Mouse (Mus musculus) hindbrain, embryonic 12.5 days (tissue): Measurements from ENCODE around the gene Kansl2. TPM values are rescaled to one million over a fixed set of nuclear protein-coding genes. Genes with fewer than 3 reads are reported as not detected.

ENCODE experiments used
- ATAC-seq: fragments of 200-750 bp; cut with Nextera tagmentation; 2 replicates; pipeline ENCODE4 v1.8.0; 2017; ENCODE audit warnings: moderate TSS enrichment; ENCODE audit not compliant: low FRiP score
- H3K27ac ChIP-seq: fragments of 300-500 bp; sonication (generic); 2 replicates; pipeline ENCODE4 v1.5.1; 2016; ENCODE audit warnings: mild to moderate bottlenecking
- H3K27me3 ChIP-seq: fragments of 300-500 bp; sonication (generic); 2 replicates; pipeline ENCODE4 v1.6.1; 2016; ENCODE audit warnings: mild to moderate bottlenecking
- H3K36me3 ChIP-seq: fragments of 300-500 bp; sonication (generic); 2 replicates; pipeline ENCODE4 v1.6.1; 2016; ENCODE audit warnings: mild to moderate bottlenecking
- H3K4me1 ChIP-seq: fragments of 300-500 bp; sonication (generic); 2 replicates; pipeline ENCODE4 v1.6.1; 2016
- H3K4me2 ChIP-seq: fragments of 300-500 bp; sonication (generic); replicated peaks from 2 replicates; pipeline ENCODE4 v1.6.1; 2016; ENCODE audit warnings: mild to moderate bottlenecking
- H3K4me3 ChIP-seq: fragments of 300-500 bp; sonication (generic); 2 replicates; pipeline ENCODE4 v1.5.1; 2016; ENCODE audit warnings: mild to moderate bottlenecking
- H3K9ac ChIP-seq: fragments of 300-500 bp; sonication (generic); 2 replicates; pipeline ENCODE4 v1.6.1; 2016; ENCODE audit warnings: mild to moderate bottlenecking, moderate library complexity
- H3K9me3 ChIP-seq: fragments of 300-500 bp; sonication (generic); replicated peaks from 2 replicates; pipeline ENCODE4 v1.6.1; 2016; ENCODE audit warnings: mild to moderate bottlenecking
- WGBS: fragments of 180-500 bp; shearing (Covaris S2); methylation state at CpG from one replicate; pipeline ENCODE4 v1.1.7; 2016; 5-methylcytosine and 5-hydroxymethylcytosine counted together
- polyA plus RNA-seq: library from polyadenylated mRNA; unstranded; fragments of >200 nt; fragmentation: Nextera tagmentation; extraction: Ambion mirVana; gene quantifications from 2 replicates; pipeline ENCODE4 v1.2.1, GENCODE M21; 2016

Kansl2 gene
- polyA plus RNA-seq, 1 experiment from 2014 or later: 166 TPM

DNA sequence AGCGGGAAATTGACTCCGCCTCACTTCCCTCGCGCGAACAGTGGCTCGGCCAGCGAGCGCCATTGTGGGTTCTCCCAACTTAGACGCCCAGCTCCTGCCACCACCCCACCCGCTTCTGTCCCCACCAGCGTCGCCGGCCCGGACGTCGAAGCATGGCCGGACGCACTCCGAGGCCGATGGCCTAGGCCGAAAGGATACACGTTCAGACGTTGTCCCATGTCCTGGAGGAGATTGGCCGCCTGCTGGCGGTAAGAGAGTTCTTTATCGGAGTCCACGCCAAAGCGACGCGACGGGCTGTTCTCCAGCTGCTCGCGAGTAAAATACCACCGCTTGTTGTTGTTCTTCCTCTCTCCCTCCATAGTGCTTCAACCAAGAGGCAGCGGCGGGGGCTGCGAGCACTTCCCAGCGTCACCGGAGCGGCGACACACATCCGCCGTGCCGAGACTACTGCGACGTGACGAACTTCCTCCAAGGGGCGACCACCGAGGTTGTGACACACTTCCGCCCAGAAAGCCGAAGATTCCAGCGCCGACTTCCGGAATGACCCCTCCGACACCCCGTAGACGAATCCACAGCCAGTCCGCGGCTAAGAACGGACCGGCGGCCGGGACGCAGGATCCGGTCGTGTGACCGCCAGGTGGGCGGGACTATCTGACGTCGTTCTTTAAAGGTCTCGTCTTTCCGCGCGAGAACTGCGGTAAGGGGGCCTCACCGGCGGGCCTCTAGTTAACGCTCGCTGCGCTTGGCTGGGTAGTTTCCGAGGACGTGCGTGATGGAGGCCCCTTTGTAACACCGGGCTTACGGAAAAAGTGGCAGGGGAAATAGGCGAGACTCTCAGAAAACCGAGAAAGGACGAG is 33.4 kb upstream of the Kansl2 start:
- Histone ChIP-seq H3K27me3 (no peaks in the 10 kb centered on the region), H3K4me3 (peak overlapping the region; percentile 69), H3K27ac (peak overlapping the region; percentile 94), H3K9ac (peak overlapping the region; percentile 89), H3K9me3 (no peaks in the 10 kb centered on the region), H3K4me1 (peaks cover 29% of the 10 kb centered on the region), H3K4me2 (peak overlapping the region; percentile 92), H3K36me3 (peaks cover 12% of the 10 kb centered on the region)
- ATAC-seq: peak; percentile 98
- under 1% methylated on average over 88 of the region's 88 CpGs for WGBS

DNA sequence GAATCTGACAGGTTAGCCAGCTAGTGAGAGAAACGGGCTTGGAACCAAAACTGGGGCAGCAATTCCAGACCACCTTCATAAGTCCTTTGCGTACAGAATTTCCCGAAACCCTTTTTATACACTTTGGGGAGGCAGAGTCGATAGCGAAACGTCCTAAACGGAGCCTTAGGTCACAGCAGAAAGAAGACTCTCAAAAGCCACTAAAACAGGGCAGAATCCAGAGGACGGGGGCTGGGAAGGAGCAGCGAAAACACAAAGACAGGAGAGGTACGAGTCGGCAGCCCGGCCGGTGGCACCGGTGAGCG is 32.9 kb upstream of the Kansl2 start:
- WGBS: 1% methylated on average over 15 of the region's 15 CpGs
- H3K27me3 ChIP-seq: no peaks in the 10 kb centered on the region
- H3K36me3 ChIP-seq: peaks cover 12% of the 10 kb centered on the region
- peaks cover 30% of the 10 kb centered on the region for H3K4me1 ChIP-seq
- peak overlapping the region; percentile 92 for H3K27ac ChIP-seq
- ATAC-seq: no peak
- H3K4me3 ChIP-seq: peak overlapping the region; percentile 69
- peak overlapping the region; percentile 89 for H3K9ac ChIP-seq
- peak overlapping the region; percentile 92 for H3K4me2 ChIP-seq
- H3K9me3 ChIP-seq: no peaks in the 10 kb centered on the region

DNA sequence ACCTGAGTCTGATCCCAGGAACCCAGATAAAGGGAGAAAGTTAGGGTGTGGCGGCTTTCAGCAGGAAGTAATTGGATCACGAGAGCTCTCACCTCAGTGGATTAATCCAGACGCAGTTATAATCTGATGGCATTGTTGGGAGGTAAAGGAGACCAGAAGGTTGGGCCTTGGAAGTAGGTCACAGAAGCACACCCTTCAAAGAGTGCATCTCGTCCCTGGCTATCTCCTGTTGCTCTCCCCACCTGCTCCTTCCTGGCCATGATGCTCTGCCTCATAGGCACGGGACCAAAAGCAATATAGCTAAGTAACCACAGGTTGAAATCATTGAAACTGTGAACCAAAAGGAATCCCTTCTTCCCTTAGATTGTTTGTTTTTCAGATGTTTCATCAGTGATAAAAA is 23.1 kb upstream of the Kansl2 start:
- no peaks in the 10 kb centered on the region for H3K9me3 ChIP-seq
- no peak overlapping the region for H3K27ac ChIP-seq
- H3K4me2 ChIP-seq: no peak overlapping the region
- no peaks in the 10 kb centered on the region for H3K27me3 ChIP-seq
- H3K4me1 ChIP-seq: 0 out of 2 replicates have a peak, but pooled peaks cover 2% of the 10 kb centered on the region
- 98% methylated on average over 5 of the region's 5 CpGs for WGBS
- H3K4me3 ChIP-seq: no peak overlapping the region
- peaks cover 49% of the 10 kb centered on the region for H3K36me3 ChIP-seq
- no peak overlapping the region for H3K9ac ChIP-seq
- ATAC-seq: no peak

DNA sequence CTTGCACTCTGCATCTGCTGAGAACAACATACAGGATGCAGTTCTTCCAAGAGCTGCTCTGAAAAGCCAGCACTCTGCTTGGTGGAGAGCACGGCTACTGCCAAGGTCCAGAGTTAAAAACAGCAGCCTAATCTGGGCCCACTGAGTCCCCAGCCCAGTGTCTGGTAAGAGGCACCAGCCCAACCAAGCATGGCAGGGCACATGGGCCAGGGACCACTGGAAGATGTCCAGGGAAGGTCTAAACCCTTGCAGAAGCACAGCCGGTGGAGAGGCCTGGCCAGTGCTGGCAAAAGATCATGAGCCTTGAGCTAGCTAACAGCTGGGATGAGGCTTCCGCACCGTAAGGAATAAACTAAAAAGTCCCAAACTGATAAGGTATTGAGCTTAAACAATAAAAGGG is 21.8 kb upstream of the Kansl2 start:
- H3K27me3 ChIP-seq: no peaks in the 10 kb centered on the region
- no peaks in the 10 kb centered on the region for H3K9me3 ChIP-seq
- no peak for ATAC-seq
- no peak overlapping the region for H3K4me2 ChIP-seq
- no peak overlapping the region for H3K9ac ChIP-seq
- H3K4me3 ChIP-seq: no peak overlapping the region
- 94% methylated on average over 4 of the region's 4 CpGs for WGBS
- H3K4me1 ChIP-seq: no peaks in the 10 kb centered on the region
- H3K36me3 ChIP-seq: peaks cover 62% of the 10 kb centered on the region
- H3K27ac ChIP-seq: no peak overlapping the region

DNA sequence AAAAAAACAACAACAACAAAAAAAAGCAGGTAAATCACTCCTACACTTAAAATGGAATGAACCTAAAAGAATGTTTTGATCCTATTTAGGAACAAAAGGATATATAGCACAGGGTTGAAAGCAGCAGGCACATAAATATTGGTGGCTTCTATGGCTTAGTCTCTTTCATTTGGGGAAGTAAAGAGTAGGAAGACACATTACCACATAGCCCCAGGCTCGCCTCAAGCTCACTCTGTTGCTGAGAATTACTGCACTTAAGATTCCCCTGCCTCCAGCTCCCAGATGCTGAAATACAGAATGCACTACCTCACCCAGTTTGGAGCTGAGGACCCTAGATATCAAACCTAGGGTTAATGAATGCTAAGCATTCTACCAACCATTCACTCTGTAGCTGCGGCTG is 18.7 kb upstream of the Kansl2 start:
- no peak for ATAC-seq

DNA sequence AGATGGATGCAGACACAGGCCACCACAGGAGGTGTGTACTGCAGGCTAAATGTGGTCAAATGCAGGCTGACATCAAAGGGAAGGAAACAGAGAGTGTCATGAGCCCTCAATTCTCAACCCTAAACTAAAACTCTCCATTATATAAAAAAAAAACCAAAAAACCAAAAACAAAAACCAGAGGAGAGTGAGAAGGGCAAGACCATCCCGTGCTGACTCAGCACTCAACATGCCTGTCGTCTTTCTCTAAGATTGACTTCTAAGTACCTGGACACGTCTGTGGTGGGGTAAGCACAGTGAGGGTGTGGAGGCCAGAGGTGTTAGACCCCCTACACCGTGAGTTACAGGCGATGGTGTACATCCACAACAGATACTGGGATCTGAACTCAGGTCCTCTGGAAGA is 12.8 kb upstream of the Kansl2 start:
- 89% methylated on average over 5 of the region's 5 CpGs for WGBS
- peaks cover 81% of the 10 kb centered on the region for H3K36me3 ChIP-seq
- ATAC-seq: no peak
- no peak overlapping the region for H3K4me2 ChIP-seq
- no peak overlapping the region for H3K9ac ChIP-seq
- no peaks in the 10 kb centered on the region for H3K27me3 ChIP-seq
- H3K4me3 ChIP-seq: no peak overlapping the region
- no peaks in the 10 kb centered on the region for H3K9me3 ChIP-seq
- H3K4me1 ChIP-seq: no peaks in the 10 kb centered on the region
- no peak overlapping the region for H3K27ac ChIP-seq

More for the DNA sequence above, 18.7 kb upstream of the Kansl2 start:
- no peak overlapping the region for H3K27ac ChIP-seq
- H3K9ac ChIP-seq: no peak overlapping the region
- no peaks in the 10 kb centered on the region for H3K9me3 ChIP-seq
- 97% methylated on average over 2 of the region's 2 CpGs for WGBS
- no peaks in the 10 kb centered on the region for H3K4me1 ChIP-seq
- H3K4me3 ChIP-seq: no peak overlapping the region
- peaks cover 57% of the 10 kb centered on the region for H3K36me3 ChIP-seq
- H3K4me2 ChIP-seq: no peak overlapping the region
- no peaks in the 10 kb centered on the region for H3K27me3 ChIP-seq

DNA sequence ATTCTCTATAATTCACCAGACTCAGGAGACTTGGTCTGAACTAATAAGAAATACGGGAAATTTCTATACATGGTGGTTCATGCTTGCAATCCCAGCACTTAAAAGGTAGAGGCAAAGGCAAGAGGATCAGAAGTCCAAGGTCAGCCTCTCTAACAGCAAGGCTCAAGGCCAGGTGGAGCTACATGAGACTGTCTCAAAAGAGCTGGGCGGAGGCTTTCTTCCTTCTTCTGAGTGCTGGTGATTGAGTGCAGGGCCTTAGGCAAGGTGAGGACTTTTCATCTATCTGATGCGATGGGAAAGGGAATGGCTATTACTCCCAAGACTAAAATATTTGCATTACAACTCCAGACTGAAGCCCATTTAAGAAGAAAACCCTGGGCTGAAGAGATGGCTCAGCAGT is 11.1 kb upstream of the Kansl2 start:
- no peaks in the 10 kb centered on the region for H3K9me3 ChIP-seq
- peaks cover 70% of the 10 kb centered on the region for H3K36me3 ChIP-seq
- WGBS: 96% methylated on average over 3 of the region's 3 CpGs
- H3K27me3 ChIP-seq: no peaks in the 10 kb centered on the region
- no peak overlapping the region for H3K4me2 ChIP-seq
- no peak for ATAC-seq
- no peaks in the 10 kb centered on the region for H3K4me1 ChIP-seq
- H3K9ac ChIP-seq: no peak overlapping the region
- no peak overlapping the region for H3K4me3 ChIP-seq
- H3K27ac ChIP-seq: no peak overlapping the region

DNA sequence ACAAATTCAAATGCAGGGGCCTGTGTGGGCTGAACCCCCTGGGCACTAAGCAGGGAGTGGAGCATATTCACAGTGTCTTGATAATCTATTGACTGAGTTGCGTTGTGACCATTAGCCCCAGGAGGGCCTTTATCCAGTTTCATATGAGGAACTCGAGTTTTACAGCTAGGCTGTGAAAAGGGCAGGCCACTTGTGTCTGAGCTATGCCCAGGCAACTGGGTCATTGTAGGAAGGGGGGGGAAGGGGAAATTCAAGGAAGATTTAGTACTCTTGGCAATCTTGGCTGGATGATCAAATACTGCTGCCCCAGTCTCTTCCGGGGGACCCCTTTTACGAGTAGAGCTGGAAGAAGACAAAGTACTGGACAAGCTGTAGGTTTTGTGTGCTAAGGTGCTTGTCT is 9.3 kb upstream of the Kansl2 start:
- 88% methylated on average over 4 of the region's 4 CpGs for WGBS
- Histone ChIP-seq H3K4me2 (no peak overlapping the region), H3K9ac (no peak overlapping the region), H3K9me3 (no peaks in the 10 kb centered on the region), H3K27me3 (no peaks in the 10 kb centered on the region), H3K36me3 (peaks cover 69% of the 10 kb centered on the region), H3K4me3 (no peak overlapping the region), H3K4me1 (no peaks in the 10 kb centered on the region), H3K27ac (no peak overlapping the region)
- no peak for ATAC-seq

DNA sequence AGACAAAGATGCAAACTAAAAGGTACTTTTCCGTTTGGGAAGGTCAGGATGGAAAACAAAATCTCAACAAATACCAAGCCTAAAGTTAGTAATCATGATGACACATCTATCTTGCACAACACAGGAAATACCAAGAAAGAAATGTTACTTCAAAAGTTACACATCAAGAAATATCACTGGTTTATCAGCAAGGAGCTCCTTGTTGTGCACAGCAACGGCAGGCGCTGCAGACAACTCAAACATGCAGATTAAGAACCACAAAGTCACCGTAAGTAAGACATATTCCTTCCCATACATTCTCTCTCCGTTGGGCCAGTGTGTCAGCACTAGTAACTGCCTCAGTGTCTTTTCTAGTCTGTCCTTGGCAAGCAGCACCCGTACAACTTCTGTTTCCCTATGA is 7.0 kb upstream of the Kansl2 start:
- peaks cover 54% of the 10 kb centered on the region for H3K36me3 ChIP-seq
- H3K9me3 ChIP-seq: no peaks in the 10 kb centered on the region
- WGBS: 92% methylated on average over 6 of the region's 6 CpGs
- ATAC-seq: no peak
- H3K9ac ChIP-seq: no peak overlapping the region
- no peaks in the 10 kb centered on the region for H3K4me1 ChIP-seq
- no peak overlapping the region for H3K27ac ChIP-seq
- H3K4me2 ChIP-seq: no peak overlapping the region
- no peak overlapping the region for H3K4me3 ChIP-seq
- no peaks in the 10 kb centered on the region for H3K27me3 ChIP-seq

DNA sequence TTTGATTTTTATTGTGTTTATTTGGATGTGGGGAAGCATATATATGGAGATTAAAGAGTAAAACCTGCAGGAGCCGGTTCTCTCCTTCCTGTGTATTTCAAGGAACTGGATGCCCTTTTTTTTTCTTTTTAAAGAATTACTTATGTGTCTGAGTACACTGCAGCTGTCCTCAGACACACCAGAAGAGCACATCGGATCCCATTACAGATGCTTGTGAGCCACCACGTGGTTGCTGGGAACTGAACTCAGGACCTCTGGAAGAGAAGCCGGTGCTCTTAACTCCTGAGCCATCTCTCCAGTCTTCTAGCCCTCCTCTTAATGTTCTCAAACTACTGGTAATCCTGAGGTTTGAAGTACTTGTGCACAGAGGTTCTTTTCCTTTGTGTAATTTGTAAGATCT is 3.9 kb upstream of the Kansl2 start:
- no peak overlapping the region for H3K4me3 ChIP-seq
- H3K36me3 ChIP-seq: peaks cover 24% of the 10 kb centered on the region
- no peaks in the 10 kb centered on the region for H3K9me3 ChIP-seq
- no peak for ATAC-seq
- no peak overlapping the region for H3K4me2 ChIP-seq
- H3K27me3 ChIP-seq: no peaks in the 10 kb centered on the region
- H3K27ac ChIP-seq: no peak overlapping the region
- H3K9ac ChIP-seq: no peak overlapping the region
- 84% methylated on average over 4 of the region's 4 CpGs for WGBS
- peaks cover under 1% of the 10 kb centered on the region for H3K4me1 ChIP-seq

DNA sequence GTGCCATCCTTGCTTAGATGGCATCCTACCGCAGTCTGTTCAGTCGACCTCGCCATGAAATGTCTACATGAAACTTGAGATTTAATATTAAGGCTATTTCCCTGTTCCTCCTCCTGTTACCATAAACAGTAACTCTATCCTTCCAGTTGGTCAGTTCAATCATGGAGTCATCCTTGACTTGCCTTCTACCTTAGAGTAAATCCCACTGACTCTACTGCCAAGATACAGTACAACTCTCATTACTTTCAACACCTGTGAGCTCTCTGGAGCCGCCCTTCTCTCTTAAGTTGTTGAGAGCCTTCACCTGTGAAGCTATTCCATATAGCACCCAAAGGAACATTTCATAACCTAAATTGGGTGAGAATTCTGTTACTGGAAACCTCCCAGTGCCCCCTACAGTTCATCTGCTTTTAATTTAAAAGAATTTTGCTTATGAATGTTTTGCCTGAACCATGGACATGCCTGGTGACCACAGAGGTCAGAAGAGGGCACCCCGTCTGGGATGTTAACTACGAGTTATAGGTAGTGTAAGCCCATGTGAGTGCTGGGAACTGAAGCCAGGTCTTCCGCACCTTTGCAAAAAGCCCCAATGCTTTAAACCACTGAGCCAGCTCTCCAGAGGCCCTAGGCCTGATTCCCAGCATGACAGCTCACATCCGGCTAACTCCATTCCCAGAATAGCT is 2.9 kb upstream of the Kansl2 start:
- WGBS: 84% methylated on average over 8 of the region's 8 CpGs
- peaks cover 16% of the 10 kb centered on the region for H3K36me3 ChIP-seq
- no peak for ATAC-seq

DNA sequence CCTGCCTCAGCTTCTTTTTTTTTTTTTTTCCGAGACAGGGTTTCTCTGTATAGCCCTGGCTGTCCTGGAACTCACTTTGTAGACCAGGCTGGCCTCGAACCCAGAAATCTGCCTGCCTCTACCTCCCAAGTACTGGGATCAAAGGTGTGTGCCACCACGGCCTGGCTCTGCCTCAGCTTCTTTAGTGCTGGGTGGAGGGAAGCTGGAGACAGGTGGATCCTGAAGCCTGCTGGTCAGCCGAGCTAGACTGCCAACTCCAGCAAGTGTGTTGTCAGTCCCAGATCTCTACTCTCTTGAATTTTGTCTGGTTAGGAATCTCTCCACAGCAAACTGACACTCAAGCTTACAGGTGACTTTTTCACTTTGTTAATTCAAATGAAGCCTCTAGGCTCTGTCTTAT is 1.9 kb upstream of the Kansl2 start:
- Histone ChIP-seq H3K4me3 (no peak overlapping the region), H3K36me3 (peaks cover 23% of the 10 kb centered on the region), H3K27me3 (no peaks in the 10 kb centered on the region), H3K9ac (no peak overlapping the region), H3K27ac (no peak overlapping the region), H3K4me2 (no peak overlapping the region), H3K4me1 (peaks cover 15% of the 10 kb centered on the region), H3K9me3 (no peaks in the 10 kb centered on the region)
- no peak for ATAC-seq
- 95% methylated on average over 4 of the region's 4 CpGs for WGBS

More for the DNA sequence above, 2.9 kb upstream of the Kansl2 start:
- H3K27me3 ChIP-seq: no peaks in the 10 kb centered on the region
- no peak overlapping the region for H3K27ac ChIP-seq
- H3K4me1 ChIP-seq: peaks cover 10% of the 10 kb centered on the region
- no peaks in the 10 kb centered on the region for H3K9me3 ChIP-seq
- no peak overlapping the region for H3K4me2 ChIP-seq
- no peak overlapping the region for H3K4me3 ChIP-seq
- H3K9ac ChIP-seq: no peak overlapping the region
